Mouse (Mus musculus) layer of hippocampus, postnatal 10 days (tissue): Measurements from ENCODE around the gene Cradd. TPM values are rescaled to one million over a fixed set of nuclear protein-coding genes. Genes with fewer than 3 reads are reported as not detected.
A peak's percentile ranks its signal among the peaks of the same experiment; 100 is the strongest.

Experiments used
- DNase-seq, 2 experiments: peaks; one replicate each; pipeline ENCODE4 v3.0.0; 2021; ENCODE audit warnings: low spot score in 2 of 2
- total RNA-seq, 2 experiments: library from RNA; stranded (reverse); gene quantifications; 2 replicates each; pipeline ENCODE4 v1.2.3; 2021

Gene Cradd
- total RNA-seq, 2 experiments from 2014 or later: 5.8 to 7.3 TPM

DNA sequence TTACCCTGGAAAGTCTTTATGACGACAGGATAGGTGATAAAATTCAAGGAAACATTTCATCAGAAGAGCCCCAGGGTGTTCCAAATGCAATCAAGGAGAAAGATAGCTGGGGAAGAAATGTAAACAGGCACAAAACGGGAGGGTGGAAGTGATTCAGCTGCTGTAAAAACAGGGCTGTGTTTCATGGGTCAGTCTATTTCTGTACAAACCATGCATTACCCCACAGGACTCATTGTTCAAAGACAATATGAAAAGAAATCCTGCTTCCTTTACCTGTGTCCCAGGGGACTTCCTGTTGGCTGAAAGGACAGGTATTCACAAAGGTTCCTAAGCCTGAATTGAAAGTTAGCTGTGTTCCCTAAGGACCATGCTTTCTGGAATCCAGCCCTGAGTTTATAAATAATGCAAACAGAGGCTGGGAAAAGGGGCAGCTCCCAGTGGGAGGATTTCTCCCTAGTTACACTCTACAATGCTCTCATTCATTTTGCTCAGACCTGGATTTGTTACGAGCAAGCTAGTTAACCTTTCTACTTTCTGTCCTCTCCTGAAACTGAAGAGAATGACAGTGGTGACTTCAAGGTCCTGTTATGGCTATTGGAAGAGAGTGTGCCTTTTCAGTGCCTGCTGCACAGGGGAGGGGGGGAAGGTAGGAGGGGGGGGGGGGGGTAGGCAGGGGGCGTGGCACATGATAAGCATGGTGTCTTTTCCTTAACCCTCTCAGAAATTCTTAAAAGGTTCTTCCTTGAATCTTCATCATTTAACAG, 13.0 kb upstream of the Cradd start:
- no peak for DNase-seq

DNA sequence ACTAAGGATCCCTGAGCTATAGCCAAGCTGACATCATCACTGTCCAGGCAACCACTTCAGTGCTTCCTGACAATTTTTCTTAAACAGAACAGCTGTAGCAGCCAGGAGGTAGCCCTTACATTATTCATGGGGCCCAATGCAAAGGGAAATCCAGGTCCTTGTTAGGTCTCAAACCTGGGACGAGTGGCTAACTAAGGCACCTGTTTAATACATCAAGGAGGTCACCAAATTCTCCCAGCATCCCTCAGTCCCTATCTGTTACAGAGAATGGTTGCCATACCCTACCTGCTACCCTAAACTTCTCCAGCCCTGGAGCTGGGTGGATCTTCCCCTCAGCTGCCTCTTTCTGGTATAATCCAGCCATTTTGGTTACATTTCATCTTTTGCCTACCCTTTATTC, 10.9 kb upstream of the Cradd start:
- DNase-seq: no peak

DNA sequence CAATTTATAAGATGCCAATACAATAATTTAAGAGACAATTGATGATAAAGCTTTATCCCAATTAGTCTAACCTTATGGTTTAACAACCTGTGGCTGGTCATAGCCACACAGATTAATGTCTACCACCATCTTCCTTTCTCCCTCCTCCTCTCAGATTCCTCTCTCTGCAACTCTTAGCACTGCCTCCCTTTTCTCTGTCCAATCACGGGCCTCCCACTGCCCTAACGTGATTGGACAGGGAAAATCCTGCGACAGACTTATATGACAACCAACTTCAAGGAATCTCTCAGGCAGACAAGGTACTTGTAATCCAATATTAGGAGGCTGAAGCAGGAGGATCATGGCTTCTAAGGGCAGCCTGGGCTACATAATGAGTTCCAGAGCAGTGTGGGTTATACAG, 8.7 kb upstream of the Cradd start:
- DNase-seq: no peak

DNA sequence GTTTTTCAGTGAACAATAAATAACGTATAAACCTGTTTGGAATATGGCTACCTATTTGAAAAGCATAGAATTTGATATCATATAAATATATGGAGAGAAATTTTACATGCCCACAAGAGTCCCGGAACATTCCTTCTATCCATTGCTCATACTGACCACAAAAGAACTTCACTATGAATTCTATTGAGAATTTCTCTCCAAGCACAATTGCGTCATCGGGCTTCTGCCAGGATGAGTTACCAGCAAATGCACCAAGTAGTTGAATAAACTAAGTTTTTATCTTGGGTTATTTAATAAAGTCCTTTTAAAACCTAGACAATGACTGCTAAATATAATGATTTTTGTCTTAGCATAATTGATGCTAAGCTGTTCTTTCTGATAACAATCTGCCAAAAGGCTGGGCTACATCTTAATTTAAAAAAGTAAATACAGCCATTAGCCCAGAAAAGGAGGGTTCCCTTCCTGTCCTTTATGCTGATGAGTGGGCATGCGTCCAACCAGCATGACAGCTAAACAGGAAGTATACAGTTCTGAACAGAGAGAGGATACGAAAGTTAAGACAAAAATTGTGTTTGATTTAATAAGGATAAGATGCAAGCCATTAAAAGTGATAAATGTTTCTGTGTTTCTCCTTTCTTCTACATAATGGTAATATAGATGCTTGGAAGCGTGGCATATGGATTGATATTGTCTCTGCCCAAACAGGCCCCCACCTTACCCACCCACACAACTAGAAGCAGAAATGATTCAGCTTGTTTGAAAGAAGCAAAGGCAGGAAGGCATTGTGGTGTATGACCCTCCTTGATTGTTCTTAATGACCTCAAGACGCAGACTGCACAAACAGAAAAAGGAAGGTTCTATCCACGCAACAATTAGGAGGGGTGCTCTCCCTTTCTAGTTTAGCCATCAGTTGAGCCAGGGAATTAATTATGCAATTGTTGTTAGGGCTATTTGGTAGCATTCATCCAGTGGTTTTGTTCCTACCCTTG, 6.7 kb upstream of the Cradd start:
- no peak for DNase-seq

DNA sequence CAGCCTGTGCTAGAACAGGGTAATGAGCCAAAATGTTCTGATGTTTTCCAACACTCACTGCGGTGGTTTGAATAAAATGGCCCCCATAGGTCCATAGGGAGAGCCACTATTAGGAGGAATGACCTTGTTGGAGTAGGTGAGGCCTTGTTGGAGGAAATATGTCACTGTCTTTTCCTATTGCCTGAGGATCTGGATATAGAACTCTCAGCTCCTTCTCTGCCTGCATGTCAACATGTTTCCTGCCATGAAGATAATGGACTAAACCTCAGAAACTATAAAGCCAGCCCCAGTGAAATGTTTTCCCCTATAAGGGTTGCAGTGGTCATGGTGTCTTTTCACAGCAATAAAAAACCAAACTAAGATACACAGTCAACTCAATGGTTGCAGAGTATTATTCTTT, 6.0 kb upstream of the Cradd start:
- DNase-seq: no peak

DNA sequence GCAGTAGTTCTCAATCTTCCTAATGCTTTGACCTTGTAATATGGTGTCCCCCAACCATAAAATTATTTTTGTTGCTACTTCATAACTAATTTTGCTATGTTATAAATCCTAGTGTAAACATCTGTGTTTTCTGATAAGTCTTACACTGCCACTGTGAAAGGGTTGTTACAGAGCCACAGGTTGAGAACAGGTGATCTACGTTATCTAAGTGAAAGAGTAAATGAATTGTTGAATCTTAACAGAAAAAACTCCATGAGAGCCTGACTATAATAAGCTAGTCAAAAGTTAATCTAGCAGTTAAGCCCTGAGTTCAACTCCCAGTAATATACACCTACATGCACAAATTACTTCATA, 322 bp upstream of the Cradd start:
- no peak for DNase-seq

DNA sequence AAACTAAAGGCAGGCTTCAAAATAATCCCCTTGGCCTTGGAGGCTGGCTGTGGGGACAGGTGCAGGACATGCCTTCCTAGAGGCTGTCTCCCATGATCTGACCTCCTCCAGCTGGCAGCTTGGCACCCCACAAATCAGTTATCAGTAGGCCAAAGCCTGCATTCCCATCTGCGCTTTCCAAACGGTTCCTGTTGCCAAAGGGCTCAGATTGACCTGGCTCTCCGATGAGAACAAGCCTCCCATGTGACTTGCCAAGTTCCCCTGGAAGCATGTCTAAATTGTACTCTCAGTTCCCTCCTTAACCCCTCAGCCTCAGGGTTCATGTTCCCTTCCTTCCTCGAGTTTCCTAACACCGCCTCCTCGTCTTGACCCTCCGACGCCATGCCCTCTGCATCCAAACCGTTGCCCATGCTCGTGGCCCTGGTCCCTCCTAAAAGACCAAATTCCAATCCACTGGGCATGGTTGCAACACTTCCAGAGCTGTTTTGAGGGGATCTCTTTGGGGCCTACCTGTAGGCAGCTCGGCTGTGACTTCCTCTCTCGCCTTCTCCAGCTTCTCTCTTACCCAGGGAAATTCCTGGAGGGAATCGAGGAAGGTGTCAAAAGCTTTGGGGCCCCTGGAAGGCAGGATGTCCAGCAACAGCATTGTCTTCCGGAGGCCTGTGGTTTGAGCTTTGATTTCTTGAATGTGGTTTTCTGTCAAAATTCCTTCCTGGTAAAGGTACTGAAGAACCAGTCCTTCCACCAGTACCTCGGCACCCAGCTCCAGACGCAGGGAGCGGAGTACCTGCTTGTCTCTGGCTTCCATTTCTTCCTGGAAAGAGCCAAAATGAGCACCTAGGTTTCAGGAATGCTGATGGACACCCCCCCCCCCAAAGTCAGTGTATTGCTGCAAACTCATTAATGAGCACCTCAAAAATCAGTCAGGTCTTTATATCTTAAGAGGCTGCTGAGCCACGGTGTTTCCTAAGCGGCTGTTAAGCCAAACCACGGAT, 1.6 kb downstream of the Cradd start:
- peak; percentile 25 to 40 for DNase-seq

DNA sequence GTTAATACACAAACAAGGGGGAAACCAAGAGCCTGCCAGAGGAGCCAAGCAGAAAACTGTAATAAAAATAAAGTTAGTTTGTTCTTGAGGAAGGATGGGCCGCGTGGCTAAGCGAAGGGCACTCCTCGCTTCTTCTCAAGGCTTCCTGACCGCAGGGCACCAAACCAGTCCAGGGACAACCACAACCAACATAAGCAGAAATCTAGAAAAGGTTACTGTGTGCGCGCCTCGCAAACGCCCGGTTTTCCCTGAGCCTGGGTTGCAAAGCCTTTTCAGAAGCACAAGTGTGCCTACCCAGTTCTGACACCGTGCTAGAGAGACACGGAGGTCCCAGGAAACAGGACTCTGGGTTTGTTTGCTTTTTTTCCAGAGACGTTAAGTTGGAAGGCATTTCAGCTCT, 4.9 kb downstream of the Cradd start:
- DNase-seq: no peak

DNA sequence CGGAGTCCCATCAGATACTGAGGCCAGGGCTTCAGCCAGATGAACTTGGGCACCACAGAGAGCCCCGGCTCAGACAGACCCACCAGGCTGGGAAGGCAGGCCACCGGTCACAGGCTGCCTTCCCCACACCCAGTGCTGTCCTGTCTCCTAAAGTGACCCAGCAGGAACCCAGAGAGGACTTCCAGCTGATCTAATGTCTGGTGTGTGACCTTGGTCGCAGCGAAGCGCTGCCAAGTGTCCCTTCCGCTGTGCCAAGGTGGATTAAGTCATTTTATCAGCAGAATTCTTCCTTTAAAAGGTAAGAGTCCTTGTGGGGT, 5.6 kb downstream of the Cradd start:
- no peak for DNase-seq

DNA sequence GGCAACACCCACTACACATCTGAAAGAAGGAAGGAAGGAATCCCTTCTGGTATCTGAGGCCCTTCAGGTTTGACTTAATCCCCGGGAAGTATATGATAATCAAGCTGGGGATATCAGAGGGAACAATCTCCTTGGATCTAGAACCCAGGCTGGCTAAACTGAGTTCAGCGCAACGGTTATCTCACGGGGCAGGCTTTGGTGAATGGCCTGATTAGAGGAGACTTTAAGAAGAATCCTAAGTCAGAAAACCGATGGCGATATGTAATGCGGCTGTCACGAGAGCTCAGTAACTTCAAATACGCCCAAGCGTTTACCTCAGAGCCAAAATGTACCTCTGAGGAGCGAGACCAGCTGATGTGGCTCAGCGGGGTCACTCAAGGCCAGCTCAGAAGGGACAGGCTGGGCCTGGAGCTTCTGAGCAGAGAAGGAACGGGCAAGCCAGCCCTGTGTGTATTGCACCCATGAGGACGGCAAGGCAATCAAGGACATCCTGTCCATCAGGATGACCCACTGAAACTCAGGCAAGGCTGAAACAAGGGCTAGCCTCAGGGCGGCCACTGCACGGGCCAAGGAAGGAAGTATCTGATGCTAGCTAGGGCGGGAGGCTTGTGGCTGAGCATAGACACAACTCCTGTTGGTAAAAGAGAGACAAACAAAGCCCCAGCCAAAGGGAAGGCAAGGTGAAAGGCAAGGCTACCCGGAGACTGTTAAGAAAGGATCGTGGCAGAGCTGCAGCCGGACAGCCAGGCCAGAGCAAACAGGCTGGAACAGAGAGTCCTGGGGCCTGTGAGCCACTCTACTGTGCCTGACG, 6.1 kb downstream of the Cradd start:
- DNase-seq: no peak

DNA sequence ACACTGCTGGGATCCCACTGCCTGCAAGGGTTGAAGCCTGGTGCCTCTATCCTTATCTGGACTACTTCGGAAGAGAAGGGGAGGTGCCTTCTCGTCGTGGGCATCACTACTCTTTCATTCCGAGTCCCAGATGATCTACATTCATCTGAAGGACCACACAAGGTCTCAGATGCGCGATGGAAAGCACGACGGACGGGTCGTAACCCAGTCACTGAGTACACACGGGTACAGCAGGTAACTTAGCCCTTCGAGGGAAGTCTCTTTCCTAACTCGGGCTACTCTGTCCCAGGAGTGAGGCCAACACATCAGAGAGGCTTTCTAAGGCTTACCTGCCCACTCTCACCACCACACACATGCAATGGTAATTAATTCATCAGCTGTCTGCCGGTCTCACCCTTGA, 6.8 kb downstream of the Cradd start:
- no peak for DNase-seq

DNA sequence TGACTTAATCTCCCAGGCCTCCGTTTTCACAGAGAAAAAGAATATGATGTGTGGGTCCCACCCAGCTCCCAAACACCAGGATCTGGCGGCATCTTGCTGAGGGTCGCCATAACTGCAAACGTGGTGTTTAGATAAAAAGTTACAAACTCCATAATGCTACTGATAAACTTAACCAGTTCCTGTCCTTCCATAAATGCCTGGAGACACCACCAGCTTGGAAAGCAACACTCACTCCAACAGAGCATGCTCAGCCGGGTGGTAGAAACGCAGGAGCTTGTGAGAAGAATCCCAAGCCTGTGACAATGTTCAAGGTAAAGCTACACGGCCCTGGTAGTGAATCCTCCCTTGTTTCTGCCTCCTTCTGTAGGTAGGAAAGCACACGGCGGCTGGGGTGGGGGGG, 7.3 kb downstream of the Cradd start:
- no peak for DNase-seq

DNA sequence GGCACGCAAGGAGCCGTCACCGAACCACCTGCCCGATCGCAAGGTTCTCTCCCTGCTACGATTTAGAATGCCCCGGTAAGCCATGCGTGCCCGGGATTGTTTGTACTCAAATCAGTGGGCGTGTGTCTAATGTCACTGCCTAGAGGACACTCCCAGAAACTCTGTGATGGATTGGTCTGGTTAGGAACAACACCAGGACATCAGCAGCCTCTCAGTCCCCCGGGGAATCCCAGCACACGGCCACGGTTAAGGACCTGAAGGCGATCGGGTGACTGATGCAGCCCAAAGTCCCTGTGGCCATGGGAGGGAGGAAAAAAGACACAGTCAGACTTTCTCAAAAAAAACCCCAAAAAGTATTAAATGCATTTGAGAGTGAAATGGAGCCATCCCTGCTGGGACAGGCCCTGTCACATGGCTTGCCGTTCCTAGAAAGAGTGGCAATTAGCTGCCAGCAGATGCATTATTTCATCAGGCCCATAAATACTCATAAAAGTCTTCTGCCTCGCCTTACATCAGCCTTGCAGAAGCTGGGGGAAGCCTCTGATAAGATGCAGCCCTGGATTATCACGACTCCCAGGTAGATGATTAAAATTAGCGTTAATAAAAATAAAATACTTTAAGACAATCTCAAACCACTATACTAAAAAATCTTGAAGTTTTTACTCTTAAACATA, 8.0 kb downstream of the Cradd start:
- DNase-seq: no peak

DNA sequence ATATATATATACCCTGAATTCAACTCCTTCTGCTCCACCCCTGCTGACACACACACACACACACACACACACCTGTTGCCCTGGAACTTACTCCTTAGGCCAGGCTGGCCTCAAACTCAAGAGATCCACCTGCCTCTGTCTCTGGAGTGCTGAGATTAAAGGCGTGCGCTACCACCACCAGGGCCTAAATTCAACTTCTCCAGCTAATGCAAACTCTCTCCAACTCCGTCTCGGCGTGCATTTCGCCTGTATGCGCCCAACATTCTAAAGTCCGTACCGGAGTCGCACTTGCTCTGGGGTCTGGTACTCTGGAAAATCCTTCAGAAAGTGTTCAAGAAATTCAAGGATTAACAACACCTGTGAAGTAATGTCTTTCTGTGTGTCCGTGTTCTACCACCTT, 8.6 kb downstream of the Cradd start:
- DNase-seq: no peak

DNA sequence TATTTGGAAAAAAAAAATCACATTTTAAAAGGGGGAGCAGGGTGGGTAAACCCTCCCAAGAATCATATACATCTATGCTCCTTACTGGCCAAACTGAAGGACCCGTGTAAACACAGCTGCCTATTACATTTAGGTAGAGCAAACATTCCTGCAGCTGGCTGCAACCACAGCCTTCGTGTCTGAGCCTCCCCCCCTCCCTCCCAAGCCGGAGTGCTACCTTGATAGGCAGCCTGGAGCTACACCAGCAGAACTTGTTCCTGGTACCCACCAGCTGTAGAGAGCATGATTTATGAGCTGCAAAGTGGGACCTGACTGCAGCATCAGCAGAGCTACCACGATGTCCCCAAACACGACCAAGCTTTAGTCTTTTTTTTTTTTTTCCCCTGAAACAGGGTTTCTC, 9.9 kb downstream of the Cradd start:
- DNase-seq: no peak

DNA sequence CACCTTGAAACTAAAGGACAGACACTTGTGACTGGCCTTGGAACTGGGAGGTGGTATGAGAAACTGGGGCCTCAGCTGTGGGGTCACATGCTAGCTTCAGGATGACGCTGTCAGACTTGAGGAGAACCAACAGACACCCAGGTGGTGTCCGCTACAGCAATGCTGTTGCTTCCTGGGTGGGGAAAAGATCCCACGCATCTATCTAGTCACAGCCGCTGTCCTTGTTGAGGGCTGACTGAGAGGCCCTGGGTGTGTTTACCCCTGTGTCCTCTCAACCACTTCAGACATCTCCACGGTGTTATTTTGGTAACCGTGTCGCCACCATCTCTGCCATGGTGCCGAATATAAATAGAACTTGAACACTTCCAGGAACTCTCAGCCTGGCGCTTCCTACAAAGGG, 10.4 kb downstream of the Cradd start:
- no peak for DNase-seq

DNA sequence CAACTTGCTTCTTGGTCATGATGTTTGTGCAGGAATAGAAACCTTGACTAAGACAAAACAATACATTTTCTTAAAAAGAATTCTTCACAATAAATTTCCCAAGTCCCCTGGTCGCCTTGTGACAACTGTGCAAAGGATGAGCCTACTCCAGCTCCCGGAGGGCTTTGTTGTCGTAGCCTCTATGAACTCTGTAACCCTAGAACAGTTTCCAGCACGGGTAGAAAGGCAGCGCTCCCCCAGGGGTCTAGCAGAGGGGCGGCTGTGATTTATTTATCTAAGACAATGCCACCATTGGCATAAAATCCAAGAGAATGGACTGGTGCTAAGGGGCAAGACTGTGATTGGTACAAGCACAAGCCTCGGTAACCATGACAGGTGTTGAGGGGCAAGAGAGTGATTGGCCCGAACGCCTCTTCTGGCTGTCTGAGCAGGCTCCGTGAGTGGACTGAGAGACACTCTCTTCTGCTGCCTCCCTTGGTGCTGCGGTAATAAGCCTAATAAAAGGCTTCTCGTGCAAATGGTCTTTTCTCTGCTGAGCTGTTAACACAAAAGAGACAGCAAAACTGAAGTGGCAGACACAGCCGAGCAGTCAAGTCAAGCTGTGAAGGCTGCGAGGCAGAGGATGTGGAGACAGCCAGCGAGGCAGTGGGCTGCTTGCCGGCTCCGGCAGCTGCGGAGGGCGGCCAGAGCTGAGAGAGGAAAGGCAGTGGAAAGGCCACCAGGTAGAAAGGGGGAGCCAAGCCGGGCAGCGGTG, 13.1 kb downstream of the Cradd start:
- DNase-seq: peak; percentile 38 to 45

DNA sequence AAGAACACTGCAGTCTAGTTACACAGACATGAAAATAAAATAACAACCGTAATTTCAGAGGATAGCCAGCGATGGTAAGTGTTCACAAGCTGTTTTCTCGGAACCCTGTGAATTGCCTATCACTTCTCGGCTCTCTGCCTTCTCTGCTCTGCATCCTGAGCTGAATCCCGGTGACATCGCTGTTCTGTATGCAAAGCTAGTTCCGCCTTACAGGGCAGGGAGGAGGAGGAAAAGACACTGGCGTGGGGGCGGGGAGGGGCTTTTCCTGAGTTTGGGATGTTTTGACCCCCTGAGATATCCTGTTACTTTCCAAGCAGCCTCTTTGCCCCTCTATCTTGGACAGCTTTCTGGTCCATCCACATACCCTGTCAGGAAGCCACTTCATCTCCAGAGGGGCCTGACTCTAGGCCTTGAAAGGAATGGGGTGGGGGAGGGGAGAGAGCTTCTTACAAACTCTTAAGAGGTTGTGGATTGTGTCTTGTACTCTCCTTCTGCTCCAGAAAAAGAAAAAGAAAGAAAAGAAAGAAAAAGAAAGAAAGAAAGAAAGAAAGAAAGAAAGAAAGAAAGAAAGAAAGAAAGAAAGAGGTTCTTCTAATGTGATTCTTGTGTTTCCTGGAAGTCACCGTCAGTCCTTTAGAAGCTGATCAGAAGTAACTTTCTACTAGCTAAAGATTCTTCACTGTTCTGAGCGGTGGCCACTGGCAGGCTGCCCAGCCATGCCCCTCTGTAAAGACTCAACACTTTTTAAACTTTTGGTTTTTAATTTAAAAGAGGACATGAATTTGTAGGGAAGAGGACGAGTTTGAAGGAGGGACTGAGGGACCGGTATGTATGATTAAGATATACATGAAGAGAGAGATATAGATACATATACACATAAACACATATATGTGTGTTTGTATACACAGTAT, 14.3 kb downstream of the Cradd start:
- DNase-seq: no peak
